Mouse (Mus musculus): ENCODE results near the gene Cenpi. TPM values are rescaled to one million over a fixed set of nuclear protein-coding genes. Genes with fewer than 3 reads are reported as not detected.
"Not testable (repeated sequence)": the region's sequence is repeated elsewhere in the genome, so short reads cannot be mapped to it uniquely, and the experiment has no call there.

The Cenpi gene
- polyA plus RNA-seq, 1 experiment from 2014 or later: 27.0 TPM

- no peak overlapping the region for H3K4me2 ChIP-seq
Observed at GRCm38 (mm10) chrX:134297195-134297594, 10.7 kb upstream of the Cenpi start.

GRCm38 (mm10) chrX:134300219-134300618, 7.7 kb upstream of the Cenpi start:
- H3K4me2 ChIP-seq: no peak overlapping the region
- H3K4me1 ChIP-seq (replicated peaks): no peaks in the 10 kb centered on the region
- no peak overlapping the region for H3K4me3 ChIP-seq (replicated peaks)
- H3K27me3 ChIP-seq: peaks cover 26% of the 10 kb centered on the region
- H3K36me3 ChIP-seq: no peaks in the 10 kb centered on the region
- no peak overlapping the region for H3K9ac ChIP-seq
- no peak for DNase-seq
- no peak for ATAC-seq (ENCODE audit: low read depth)
- WGBS (ENCODE audit: insufficient replicate concordance): 22% methylated on average over 5 of the region's 5 CpGs
- H3K9me3 ChIP-seq (replicated peaks): no peaks in the 10 kb centered on the region
- no peak overlapping the region for H3K27ac ChIP-seq

More at GRCm38 (mm10) chrX:134297195-134297594, 10.7 kb upstream of the Cenpi start:
- Histone ChIP-seq H3K9ac (no peak overlapping the region), H3K4me1 (replicated peaks) (no peaks in the 10 kb centered on the region), H3K27me3 (peaks cover 50% of the 10 kb centered on the region), H3K4me3 (replicated peaks) (no peak overlapping the region), H3K27ac (no peak overlapping the region), H3K36me3 (no peaks in the 10 kb centered on the region), H3K9me3 (replicated peaks) (no peaks in the 10 kb centered on the region)
- 35% methylated on average over 4 of the region's 4 CpGs for whole genome bisulfite sequencing (ENCODE audit: insufficient replicate concordance)
- no peak for ATAC-seq (ENCODE audit: low read depth)
- DNase-seq: no peak

- 71% methylated on average over 1 of the region's 1 CpGs for WGBS (ENCODE audit: insufficient replicate concordance)
- DNase-seq: no peak
- no peaks in the 10 kb centered on the region for H3K9me3 ChIP-seq (replicated peaks)
- ATAC-seq (ENCODE audit: low read depth): no peak
- H3K4me1 ChIP-seq (replicated peaks): peaks cover 3% of the 10 kb centered on the region
- no peak overlapping the region for H3K4me2 ChIP-seq
- no peak overlapping the region for H3K9ac ChIP-seq
- H3K27ac ChIP-seq: no peak overlapping the region
- H3K27me3 ChIP-seq: no peaks in the 10 kb centered on the region
- H3K4me3 ChIP-seq (replicated peaks): no peak overlapping the region
- no peaks in the 10 kb centered on the region for H3K36me3 ChIP-seq
Observed at GRCm38 (mm10) chrX:134303287-134303686, 4.6 kb upstream of the Cenpi start.

- H3K4me1 ChIP-seq (replicated peaks): peaks cover 12% of the 10 kb centered on the region
- peak overlapping the region; percentile 65 for H3K4me3 ChIP-seq (replicated peaks)
- WGBS (ENCODE audit: insufficient replicate concordance): 11% methylated on average over 9 of the region's 9 CpGs
- H3K27me3 ChIP-seq: no peaks in the 10 kb centered on the region
- DNase-seq (no peak), ATAC-seq (ENCODE audit: low read depth) (peak; percentile 84)
- peak overlapping the region; percentile 70 for H3K9ac ChIP-seq
- peak overlapping the region; percentile 73 for H3K4me2 ChIP-seq
- H3K9me3 ChIP-seq (replicated peaks): no peaks in the 10 kb centered on the region
- H3K27ac ChIP-seq: peak overlapping the region; percentile 58; the same call in 1 of the 2 replicates
- peaks cover 23% of the 10 kb centered on the region for H3K36me3 ChIP-seq
Observed at GRCm38 (mm10) chrX:134308275-134308634, 371 bp downstream of the Cenpi start.

- H3K36me3 ChIP-seq: peaks cover 34% of the 10 kb centered on the region
- H3K27me3 ChIP-seq; DNase-seq; H3K9me3 ChIP-seq (replicated peaks); H3K4me2 ChIP-seq; H3K9ac ChIP-seq; H3K4me3 ChIP-seq (replicated peaks); ATAC-seq (ENCODE audit: low read depth); H3K27ac ChIP-seq: not testable (repeated sequence)
- 64% methylated on average over 7 of the region's 7 CpGs for WGBS (ENCODE audit: insufficient replicate concordance)
- H3K4me1 ChIP-seq (replicated peaks): peaks cover 12% of the 10 kb centered on the region
Observed at GRCm38 (mm10) chrX:134311193-134311592, 3.3 kb downstream of the Cenpi start.

GRCm38 (mm10) chrX:134319153-134319932, 11.5 kb downstream of the Cenpi start:
- H3K36me3 ChIP-seq: peaks cover 46% of the 10 kb centered on the region
- 55% methylated on average over 2 of the region's 2 CpGs for WGBS (ENCODE audit: insufficient replicate concordance)
- no peak overlapping the region for H3K27ac ChIP-seq
- no peaks in the 10 kb centered on the region for H3K4me1 ChIP-seq (replicated peaks)
- no peak overlapping the region for H3K4me2 ChIP-seq
- H3K9ac ChIP-seq: no peak overlapping the region
- DNase-seq: no peak
- ATAC-seq (ENCODE audit: low read depth): no peak
- no peaks in the 10 kb centered on the region for H3K9me3 ChIP-seq (replicated peaks)
- no peak overlapping the region for H3K4me3 ChIP-seq (replicated peaks)
- no peaks in the 10 kb centered on the region for H3K27me3 ChIP-seq

- 77% methylated on average over 2 of the region's 2 CpGs for WGBS (ENCODE audit: insufficient replicate concordance)
- Histone ChIP-seq H3K9ac (no peak overlapping the region), H3K4me1 (replicated peaks) (no peaks in the 10 kb centered on the region), H3K4me3 (replicated peaks) (no peak overlapping the region), H3K9me3 (replicated peaks) (no peaks in the 10 kb centered on the region), H3K4me2 (no peak overlapping the region), H3K27ac (no peak overlapping the region), H3K36me3 (peaks cover 21% of the 10 kb centered on the region), H3K27me3 (no peaks in the 10 kb centered on the region)
- DNase-seq (no peak), ATAC-seq (ENCODE audit: low read depth) (no peak)
Observed at GRCm38 (mm10) chrX:134333280-134333679, 25.4 kb downstream of the Cenpi start.

GRCm38 (mm10) chrX:134342735-134343134, 34.9 kb downstream of the Cenpi start:
- H3K27me3 ChIP-seq: no peaks in the 10 kb centered on the region
- peaks cover 62% of the 10 kb centered on the region for H3K36me3 ChIP-seq
- no peak overlapping the region for H3K27ac ChIP-seq
- WGBS (ENCODE audit: insufficient replicate concordance): 74% methylated on average over 2 of the region's 2 CpGs
- no peak overlapping the region for H3K9ac ChIP-seq
- H3K4me3 ChIP-seq (replicated peaks): no peak overlapping the region
- no peak overlapping the region for H3K4me2 ChIP-seq
- DNase-seq (no peak), ATAC-seq (ENCODE audit: low read depth) (no peak)
- no peaks in the 10 kb centered on the region for H3K9me3 ChIP-seq (replicated peaks)
- no peaks in the 10 kb centered on the region for H3K4me1 ChIP-seq (replicated peaks)

- no peak for ATAC-seq (ENCODE audit: low read depth)
- H3K4me1 ChIP-seq (replicated peaks): no peaks in the 10 kb centered on the region
- WGBS (ENCODE audit: insufficient replicate concordance): 87% methylated on average over 6 of the region's 6 CpGs
Observed at GRCm38 (mm10) chrX:134350205-134350604, 42.3 kb downstream of the Cenpi start.

GRCm38 (mm10) chrX:134353848-134354247, 46.0 kb downstream of the Cenpi start:
- Histone ChIP-seq H3K9ac (no peak overlapping the region), H3K36me3 (peaks cover 8% of the 10 kb centered on the region), H3K4me2 (no peak overlapping the region), H3K4me3 (replicated peaks) (no peak overlapping the region), H3K27ac (no peak overlapping the region), H3K27me3 (no peaks in the 10 kb centered on the region), H3K4me1 (replicated peaks) (no peaks in the 10 kb centered on the region), H3K9me3 (replicated peaks) (no peaks in the 10 kb centered on the region)
- no peak for ATAC-seq (ENCODE audit: low read depth)
- DNase-seq: no peak

More at GRCm38 (mm10) chrX:134350205-134350604, 42.3 kb downstream of the Cenpi start:
- H3K36me3 ChIP-seq: peaks cover 22% of the 10 kb centered on the region
- H3K9me3 ChIP-seq (replicated peaks): no peaks in the 10 kb centered on the region
- no peak overlapping the region for H3K4me2 ChIP-seq
- no peak overlapping the region for H3K27ac ChIP-seq
- H3K4me3 ChIP-seq (replicated peaks): no peak overlapping the region
- H3K27me3 ChIP-seq: no peaks in the 10 kb centered on the region
- no peak for DNase-seq
- no peak overlapping the region for H3K9ac ChIP-seq

GRCm38 (mm10) chrX:134359336-134359735, 51.5 kb downstream of the Cenpi start:
- ATAC-seq (ENCODE audit: low read depth): no peak
- no peak overlapping the region for H3K4me3 ChIP-seq (replicated peaks)
- H3K27ac ChIP-seq: no peak overlapping the region
- H3K4me2 ChIP-seq: no peak overlapping the region
- peaks cover 14% of the 10 kb centered on the region for H3K36me3 ChIP-seq
- no peak for DNase-seq
- H3K9me3 ChIP-seq (replicated peaks): no peaks in the 10 kb centered on the region
- no peak overlapping the region for H3K9ac ChIP-seq
- H3K27me3 ChIP-seq: no peaks in the 10 kb centered on the region
- no peaks in the 10 kb centered on the region for H3K4me1 ChIP-seq (replicated peaks)
- WGBS (ENCODE audit: insufficient replicate concordance): 71% methylated on average over 4 of the region's 4 CpGs

GRCm38 (mm10) chrX:134362156-134362555, 54.3 kb downstream of the Cenpi start:
- WGBS (ENCODE audit: insufficient replicate concordance): 84% methylated on average over 4 of the region's 4 CpGs
- DNase-seq: no peak
- H3K4me2 ChIP-seq: no peak overlapping the region
- H3K9me3 ChIP-seq (replicated peaks): no peaks in the 10 kb centered on the region
- H3K9ac ChIP-seq: no peak overlapping the region
- peaks cover 14% of the 10 kb centered on the region for H3K36me3 ChIP-seq
- no peaks in the 10 kb centered on the region for H3K27me3 ChIP-seq
- no peaks in the 10 kb centered on the region for H3K4me1 ChIP-seq (replicated peaks)
- H3K27ac ChIP-seq: no peak overlapping the region
- ATAC-seq (ENCODE audit: low read depth): no peak
- H3K4me3 ChIP-seq (replicated peaks): no peak overlapping the region

Data from liver, embryonic 13.5 days (tissue).